Comparison of ENCODE assay signal across 9 mouse cellular contexts in the genomic region with DNA sequence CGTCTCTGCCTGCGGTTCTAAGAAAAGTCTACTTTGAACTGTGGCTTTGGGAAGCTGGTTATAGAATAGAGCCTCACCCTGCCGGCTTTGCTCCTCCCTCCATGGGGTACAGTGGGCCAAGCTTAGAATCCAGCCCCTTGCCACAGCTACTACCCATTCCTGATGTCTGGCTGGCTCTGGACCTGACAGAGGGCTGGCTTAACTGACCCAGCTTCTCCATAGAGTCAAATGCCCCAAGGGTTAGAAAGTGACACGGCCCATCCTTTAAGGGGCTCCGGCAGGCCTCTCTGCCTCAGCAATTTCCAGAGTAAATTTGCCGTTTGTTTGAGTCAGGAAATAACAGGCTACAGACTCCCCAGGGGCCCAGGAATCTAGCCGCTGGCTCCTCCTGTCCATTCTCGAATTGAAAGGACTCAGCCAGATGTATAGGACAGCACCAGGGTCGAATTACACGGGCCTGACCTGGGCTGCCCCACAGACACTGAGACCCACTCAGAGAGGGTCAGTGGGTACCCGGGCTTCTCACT. TPM values are rescaled to one million over a fixed set of nuclear protein-coding genes. Genes with fewer than 3 reads are reported as not detected.
DNase-seq lines count a peak whose midpoint lies in the region; ATAC-seq and TF ChIP-seq lines count a peak whose summit lies in the region.
"Had no signal": no experiment of that assay in that cellular context is flagged by ENCODE, and none has a peak within 500 bp of the region (broad histone marks: within the 10 kb centered on the region; RNA-seq: fewer than 3 reads in every experiment).

No protein-coding gene starts in this region.

- H3K4me2 ChIP-seq in liver, postnatal 0 days (ENCODE audit: low read depth, low read length), result no peak overlapping the region
- H3K4me2 ChIP-seq in liver, embryonic 12.5 days, result no peak overlapping the region
- H3K4me2 ChIP-seq in hindbrain, embryonic 15.5 days, result peak overlapping the region; percentile 20; the same call in 1 of the 2 replicates
- no peak overlapping the region for H3K4me2 ChIP-seq in neural tube, embryonic 14.5 days (ENCODE audit: low read depth, low read length)
- no peak overlapping the region for H3K4me2 ChIP-seq in intestine, embryonic 16.5 days (ENCODE audit: low read depth, low read length)

- no peak overlapping the region for H3K27ac ChIP-seq in liver, postnatal 0 days (ENCODE audit: low read depth)
- no peak overlapping the region for H3K27ac ChIP-seq in liver, embryonic 12.5 days
- H3K27ac ChIP-seq in hindbrain, embryonic 15.5 days (replicated peaks), result peak overlapping the region; percentile 61
- no peak overlapping the region; the same call in 1 of the 2 replicates for H3K27ac ChIP-seq in neural tube, embryonic 14.5 days (ENCODE audit: low read depth, low read length)
- no peak overlapping the region for H3K27ac ChIP-seq in intestine, embryonic 16.5 days (ENCODE audit: low read length)

- no peak for TF ChIP-seq CTCF in liver, postnatal 0 days (IDR thresholded peaks at IDR 0.05; ENCODE audit: low read depth)

- peak overlapping the region; percentile 30; the same call in 1 of the 2 replicates for H3K9ac ChIP-seq in liver, postnatal 0 days (replicated peaks)
- no peak overlapping the region for H3K9ac ChIP-seq in liver, embryonic 12.5 days
- no peak overlapping the region for H3K9ac ChIP-seq in hindbrain, embryonic 15.5 days
- H3K9ac ChIP-seq in neural tube, embryonic 14.5 days (replicated peaks; ENCODE audit: low read depth, low read length), result 0 out of 2 replicates have a peak overlapping the region, but pooled peaks have one; percentile 21
- no peak overlapping the region for H3K9ac ChIP-seq in intestine, embryonic 16.5 days (ENCODE audit: low read depth, low read length)

- peaks cover 7% of the 10 kb centered on the region for H3K4me1 ChIP-seq in liver, postnatal 0 days (ENCODE audit: insufficient read depth)
- peaks cover 30% of the 10 kb centered on the region for H3K4me1 ChIP-seq in liver, embryonic 12.5 days
- H3K4me1 ChIP-seq in hindbrain, embryonic 15.5 days (replicated peaks), result peaks cover 23% of the 10 kb centered on the region
- peaks cover 8% of the 10 kb centered on the region; the same call in 1 of the 2 replicates for H3K4me1 ChIP-seq in neural tube, embryonic 14.5 days (ENCODE audit: control insufficient read depth, insufficient read depth, low read length)
- peaks cover 8% of the 10 kb centered on the region; the same call in 1 of the 2 replicates for H3K4me1 ChIP-seq in intestine, embryonic 16.5 days (ENCODE audit: control insufficient read depth, insufficient read depth, low read length)

- 48% methylated on average over 11 of the region's 11 CpGs for WGBS in liver, postnatal 0 days (ENCODE audit: insufficient replicate concordance)
- WGBS in liver, embryonic 12.5 days (ENCODE audit: insufficient replicate concordance), result 41% methylated on average over 11 of the region's 11 CpGs
- WGBS in hindbrain, embryonic 15.5 days, result 8% methylated on average over 11 of the region's 11 CpGs
- 3% methylated on average over 11 of the region's 11 CpGs for WGBS in neural tube, embryonic 14.5 days
- 14% methylated on average over 11 of the region's 11 CpGs for WGBS in intestine, embryonic 16.5 days

- no peaks in the 10 kb centered on the region for H3K9me3 ChIP-seq in liver, postnatal 0 days (ENCODE audit: low read length)
- no peaks in the 10 kb centered on the region for H3K9me3 ChIP-seq in liver, embryonic 12.5 days (replicated peaks)
- H3K9me3 ChIP-seq in hindbrain, embryonic 15.5 days, result no peaks in the 10 kb centered on the region
- H3K9me3 ChIP-seq in neural tube, embryonic 14.5 days (ENCODE audit: control insufficient read depth, low read length), result no peaks in the 10 kb centered on the region
- no peaks in the 10 kb centered on the region for H3K9me3 ChIP-seq in intestine, embryonic 16.5 days (ENCODE audit: control insufficient read depth, low read length)

- H3K36me3 ChIP-seq in liver, postnatal 0 days (replicated peaks; ENCODE audit: insufficient read depth, low read length), result no peaks in the 10 kb centered on the region
- H3K36me3 ChIP-seq in liver, embryonic 12.5 days, result no peaks in the 10 kb centered on the region
- no peaks in the 10 kb centered on the region for H3K36me3 ChIP-seq in hindbrain, embryonic 15.5 days
- no peaks in the 10 kb centered on the region for H3K36me3 ChIP-seq in neural tube, embryonic 14.5 days (ENCODE audit: control insufficient read depth, insufficient read depth, low read length)
- H3K36me3 ChIP-seq in intestine, embryonic 16.5 days (ENCODE audit: control insufficient read depth, insufficient read depth, low read length), result no peaks in the 10 kb centered on the region

- no peaks in the 10 kb centered on the region for H3K27me3 ChIP-seq in liver, postnatal 0 days (ENCODE audit: insufficient read depth, low read length)
- H3K27me3 ChIP-seq in liver, embryonic 12.5 days (replicated peaks), result no peaks in the 10 kb centered on the region
- H3K27me3 ChIP-seq in hindbrain, embryonic 15.5 days, result no peaks in the 10 kb centered on the region
- H3K27me3 ChIP-seq in neural tube, embryonic 14.5 days (ENCODE audit: control insufficient read depth, insufficient read depth, low read length), result no peaks in the 10 kb centered on the region
- H3K27me3 ChIP-seq in intestine, embryonic 16.5 days (replicated peaks; ENCODE audit: control insufficient read depth, insufficient read depth, low read length), result no peaks in the 10 kb centered on the region

- H3K4me3 ChIP-seq in liver, postnatal 0 days (ENCODE audit: low read depth, low read length), result no peak overlapping the region
- no peak overlapping the region for H3K4me3 ChIP-seq in liver, embryonic 12.5 days
- no peak overlapping the region for H3K4me3 ChIP-seq in hindbrain, embryonic 15.5 days
- no peak overlapping the region for H3K4me3 ChIP-seq in neural tube, embryonic 14.5 days (ENCODE audit: low read depth, low read length)
- H3K4me3 ChIP-seq in intestine, embryonic 16.5 days (ENCODE audit: low read length), result no peak overlapping the region

- TF ChIP-seq EP300 in liver, postnatal 0 days (IDR thresholded peaks at IDR 0.05; ENCODE audit: low read depth), result no peak

- no peak for ATAC-seq in liver, postnatal 0 days
- ATAC-seq in liver, embryonic 12.5 days, result no peak
- peak; percentile 27; the same call in 1 of the 2 replicates for ATAC-seq in hindbrain, embryonic 15.5 days (ENCODE audit: low FRiP score, low read depth)
- no peak for ATAC-seq in neural tube, embryonic 14.5 days (ENCODE audit: low read depth)
- ATAC-seq in intestine, embryonic 16.5 days, result no peak

- peak; percentile 50 for DNase-seq in cerebellum, adult 9-11 months
- no peak for DNase-seq in cerebellum, adult 11-12 months
- DNase-seq in liver, postnatal 0 days, result no peak
- DNase-seq in cerebellum, adult 11 months, result no peak

RNA-seq across cellular contexts. Expression of a gene that starts 24.5 kb away (rescaled TPM):
- not detected in 2 replicates for polyA plus RNA-seq in liver, postnatal 0 days (2015; fragmentation: Nextera tagmentation; extraction: Ambion mirVana)
- not detected in 2 replicates for polyA plus RNA-seq in liver, embryonic 12.5 days (2016; fragmentation: Nextera tagmentation; extraction: Ambion mirVana)
- polyA plus RNA-seq in hindbrain, embryonic 15.5 days (2015; fragmentation: Nextera tagmentation; extraction: Ambion mirVana), result not detected in 2 replicates
- not detected in 2 replicates for polyA plus RNA-seq in neural tube, embryonic 14.5 days (2014; fragmentation: Nextera tagmentation; extraction: Ambion mirVana)
- polyA plus RNA-seq in intestine, embryonic 16.5 days (2015; fragmentation: Nextera tagmentation; extraction: Ambion mirVana), result 0.20 and 0.43 TPM in 2 replicates
- polyA plus RNA-seq: large intestine, adult 2 months had no signal

RNA-seq across cellular contexts. Expression of a gene that starts 27.5 kb away (rescaled TPM):
- polyA plus RNA-seq in liver, postnatal 0 days (2015; fragmentation: Nextera tagmentation; extraction: Ambion mirVana), result not detected in 2 replicates
- polyA plus RNA-seq in liver, embryonic 12.5 days (2016; fragmentation: Nextera tagmentation; extraction: Ambion mirVana), result not detected in 2 replicates
- 26.0 and 26.4 TPM in 2 replicates for polyA plus RNA-seq in hindbrain, embryonic 15.5 days (2015; fragmentation: Nextera tagmentation; extraction: Ambion mirVana)
- 18.8 and 20.4 TPM in 2 replicates for polyA plus RNA-seq in neural tube, embryonic 14.5 days (2014; fragmentation: Nextera tagmentation; extraction: Ambion mirVana)
- 0.71 and 0.87 TPM in 2 replicates for polyA plus RNA-seq in intestine, embryonic 16.5 days (2015; fragmentation: Nextera tagmentation; extraction: Ambion mirVana)

RNA-seq across cellular contexts. Expression of a gene that starts 27.7 kb away (rescaled TPM):
- 23.2 and 24.9 TPM in 2 replicates for polyA plus RNA-seq in liver, postnatal 0 days (2015; fragmentation: Nextera tagmentation; extraction: Ambion mirVana)
- polyA plus RNA-seq in liver, embryonic 12.5 days (2016; fragmentation: Nextera tagmentation; extraction: Ambion mirVana), result 14.3 TPM in 2 replicates
- 8.5 and 11.6 TPM in 2 replicates for polyA plus RNA-seq in hindbrain, embryonic 15.5 days (2015; fragmentation: Nextera tagmentation; extraction: Ambion mirVana)
- 3.7 and 9.0 TPM in 2 replicates for polyA plus RNA-seq in neural tube, embryonic 14.5 days (2014; fragmentation: Nextera tagmentation; extraction: Ambion mirVana)
- polyA plus RNA-seq in intestine, embryonic 16.5 days (2015; fragmentation: Nextera tagmentation; extraction: Ambion mirVana), result 10.5 and 10.9 TPM in 2 replicates

RNA-seq across cellular contexts. Expression of a gene that starts 58.1 kb away (rescaled TPM):
- polyA plus RNA-seq in liver, postnatal 0 days (2015; fragmentation: Nextera tagmentation; extraction: Ambion mirVana), result 0.11 and 0.13 TPM in 2 replicates
- polyA plus RNA-seq in liver, embryonic 12.5 days (2016; fragmentation: Nextera tagmentation; extraction: Ambion mirVana), result 0.13 TPM in 1 of 2 replicates, not detected in the other
- 0.51 and 0.93 TPM in 2 replicates for polyA plus RNA-seq in hindbrain, embryonic 15.5 days (2015; fragmentation: Nextera tagmentation; extraction: Ambion mirVana)
- polyA plus RNA-seq in neural tube, embryonic 14.5 days (2014; fragmentation: Nextera tagmentation; extraction: Ambion mirVana), result 0.56 and 0.99 TPM in 2 replicates
- 0.15 and 0.51 TPM in 2 replicates for polyA plus RNA-seq in intestine, embryonic 16.5 days (2015; fragmentation: Nextera tagmentation; extraction: Ambion mirVana)

Comparison
In these comparisons a context has a peak if more than half of its experiments do, and no peak if none do; other contexts are left out.
1. H3K9ac ChIP-seq: peak in liver, postnatal 0 days (single experiment) and neural tube, embryonic 14.5 days (single experiment); none in liver, embryonic 12.5 days (single experiment), hindbrain, embryonic 15.5 days (single experiment) and intestine, embryonic 16.5 days (single experiment).
2. RNA of a gene that starts 27.5 kb away (polyA plus RNA-seq): 26.0 to 26.4 TPM in hindbrain, embryonic 15.5 days and 18.8 to 20.4 TPM in neural tube, embryonic 14.5 days; 0.71 to 0.87 TPM in intestine, embryonic 16.5 days, not detected in liver, embryonic 12.5 days and not detected in liver, postnatal 0 days; every median in the first group is over 10 times any median in the second.